Mouse (Mus musculus) liver, embryonic 12.5 days (tissue): Measurements from ENCODE around the gene Ccr10. TPM values are rescaled to one million over a fixed set of nuclear protein-coding genes. Genes with fewer than 3 reads are reported as not detected.

Experiments used
- ATAC-seq: fragments of 200-750 bp; cut with Nextera tagmentation; 2 replicates; pipeline ENCODE4 v1.8.0; 2017; ENCODE audit warnings: moderate number of reproducible peaks, mild to moderate bottlenecking, moderate library complexity
- H3K27ac ChIP-seq: fragments of 300-500 bp; sonication (generic); 2 replicates; pipeline ENCODE4 v1.5.1; 2016; ENCODE audit warnings: mild to moderate bottlenecking
- H3K27me3 ChIP-seq: fragments of 300-500 bp; sonication (generic); replicated peaks from 2 replicates; pipeline ENCODE4 v1.6.1; 2016; ENCODE audit warnings: mild to moderate bottlenecking, moderate library complexity
- H3K36me3 ChIP-seq: fragments of 300-500 bp; sonication (generic); 2 replicates; pipeline ENCODE4 v1.6.1; 2016; ENCODE audit warnings: mild to moderate bottlenecking, moderate library complexity
- H3K4me1 ChIP-seq: fragments of 300-500 bp; sonication (generic); 2 replicates; pipeline ENCODE4 v1.6.1; 2016
- H3K4me2 ChIP-seq: fragments of 300-500 bp; sonication (generic); 2 replicates; pipeline ENCODE4 v1.6.1; 2016; ENCODE audit warnings: mild to moderate bottlenecking, moderate library complexity
- H3K4me3 ChIP-seq: fragments of 300-500 bp; sonication (generic); 2 replicates; pipeline ENCODE4 v1.5.1; 2016; ENCODE audit warnings: mild to moderate bottlenecking, moderate library complexity
- H3K9ac ChIP-seq: fragments of 300-500 bp; sonication (generic); 2 replicates; pipeline ENCODE4 v1.6.1; 2016; ENCODE audit warnings: mild to moderate bottlenecking, moderate library complexity
- H3K9me3 ChIP-seq: fragments of 300-500 bp; sonication (generic); replicated peaks from 2 replicates; pipeline ENCODE4 v1.6.1; 2016; ENCODE audit warnings: mild to moderate bottlenecking, moderate library complexity
- WGBS: fragments of 180-500 bp; shearing (Covaris S2); methylation state at CpG from one replicate; pipeline ENCODE4 v1.1.7; 2016; ENCODE audit not compliant: insufficient replicate concordance; 5-methylcytosine and 5-hydroxymethylcytosine counted together
- polyA plus RNA-seq: library from polyadenylated mRNA; unstranded; fragments of >200 nt; fragmentation: Nextera tagmentation; extraction: Ambion mirVana; gene quantifications from 2 replicates; pipeline ENCODE4 v1.2.1, GENCODE M21; 2016

Gene Ccr10
- polyA plus RNA-seq, 1 experiment from 2014 or later: 0.07 TPM

DNA sequence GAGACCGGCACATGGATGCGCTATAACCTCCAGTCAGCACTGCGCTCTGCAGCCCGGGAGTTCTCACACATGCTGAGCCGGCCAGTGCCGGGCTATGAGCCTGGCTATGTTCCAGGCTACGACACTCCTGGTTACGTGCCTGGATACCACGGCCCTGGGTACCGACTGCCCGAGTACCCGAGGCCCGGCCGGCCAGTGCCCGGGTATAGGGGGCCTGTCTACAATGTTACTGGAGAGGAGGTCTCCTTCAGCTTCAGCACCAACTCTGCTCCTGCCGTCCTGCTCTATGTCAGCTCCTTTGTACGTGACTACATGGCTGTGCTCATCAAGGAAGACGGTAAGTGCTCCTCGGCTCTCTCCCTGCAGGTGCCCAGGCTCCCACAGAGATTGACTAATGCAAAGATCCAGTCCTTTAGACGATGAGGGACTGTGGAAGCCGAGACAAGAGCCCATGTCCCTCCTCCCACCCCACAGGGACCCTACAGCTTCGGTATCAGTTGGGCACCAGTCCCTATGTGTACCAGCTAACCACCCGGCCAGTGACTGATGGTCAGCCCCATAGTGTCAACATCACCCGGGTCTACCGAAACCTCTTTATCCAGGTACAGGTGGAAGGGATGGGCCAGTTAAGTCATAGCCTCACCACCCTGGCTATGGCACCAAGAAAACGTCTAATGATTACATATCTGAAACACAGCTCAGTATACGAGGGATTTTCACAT is 11.4 kb upstream of the Ccr10 start:
- WGBS: 90% methylated on average over 27 of the region's 27 CpGs

DNA sequence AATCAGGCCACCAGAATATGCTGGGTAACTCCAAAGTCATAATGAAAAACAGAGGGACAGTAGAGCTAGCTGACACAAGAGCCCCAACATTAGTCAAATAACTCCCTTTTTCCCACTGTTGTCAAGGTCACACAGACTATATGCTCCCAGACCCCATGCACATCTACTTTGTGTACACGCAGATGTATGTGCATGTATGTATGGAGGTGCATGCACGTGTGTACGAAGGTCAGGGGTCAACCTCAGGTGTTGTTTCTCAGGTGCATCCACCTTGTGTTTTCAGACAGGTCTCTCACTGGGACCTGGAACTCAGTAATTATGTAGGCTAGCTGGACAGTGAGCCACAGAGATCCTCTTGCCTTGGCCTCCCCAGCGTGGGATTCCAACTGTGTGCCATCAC is 10.2 kb upstream of the Ccr10 start:
- H3K36me3 ChIP-seq: no peaks in the 10 kb centered on the region
- H3K27me3 ChIP-seq: peaks cover 44% of the 10 kb centered on the region
- no peak overlapping the region for H3K9ac ChIP-seq
- WGBS: 76% methylated on average over 4 of the region's 4 CpGs
- H3K4me3 ChIP-seq: no peak overlapping the region
- no peak overlapping the region for H3K4me2 ChIP-seq
- ATAC-seq: no peak
- peaks cover 31% of the 10 kb centered on the region for H3K4me1 ChIP-seq
- no peak overlapping the region for H3K27ac ChIP-seq
- H3K9me3 ChIP-seq: no peaks in the 10 kb centered on the region

More for the DNA sequence above, 11.4 kb upstream of the Ccr10 start:
- H3K9ac ChIP-seq: no peak overlapping the region
- ATAC-seq: no peak
- H3K4me3 ChIP-seq: no peak overlapping the region
- H3K4me1 ChIP-seq: peaks cover 40% of the 10 kb centered on the region
- peaks cover 34% of the 10 kb centered on the region for H3K27me3 ChIP-seq
- no peaks in the 10 kb centered on the region; the same call in 1 of the 2 replicates for H3K36me3 ChIP-seq
- no peak overlapping the region for H3K27ac ChIP-seq
- H3K9me3 ChIP-seq: no peaks in the 10 kb centered on the region
- H3K4me2 ChIP-seq: no peak overlapping the region

DNA sequence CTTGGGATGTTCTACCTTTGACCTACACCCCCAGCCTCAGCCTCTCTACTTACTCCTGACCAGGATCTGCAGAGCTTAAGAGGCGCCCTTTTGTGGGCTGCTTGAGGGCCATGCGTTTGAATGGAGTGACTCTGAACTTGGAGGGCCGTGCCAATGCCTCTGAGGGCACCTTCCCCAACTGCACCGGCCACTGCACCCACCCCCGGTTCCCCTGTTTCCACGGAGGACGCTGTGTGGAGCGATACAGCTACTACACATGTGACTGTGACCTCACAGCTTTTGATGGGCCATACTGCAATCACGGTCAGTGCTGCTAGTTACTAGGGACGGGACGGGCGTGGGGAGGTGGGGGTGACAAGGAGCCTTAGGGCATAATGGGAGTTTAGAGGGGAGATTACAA is 9.7 kb upstream of the Ccr10 start:
- Histone ChIP-seq H3K4me1 (peaks cover 27% of the 10 kb centered on the region), H3K4me2 (no peak overlapping the region), H3K27me3 (peaks cover 49% of the 10 kb centered on the region), H3K4me3 (no peak overlapping the region), H3K36me3 (no peaks in the 10 kb centered on the region), H3K9ac (no peak overlapping the region), H3K27ac (no peak overlapping the region), H3K9me3 (no peaks in the 10 kb centered on the region)
- no peak for ATAC-seq
- 80% methylated on average over 12 of the region's 12 CpGs for WGBS

DNA sequence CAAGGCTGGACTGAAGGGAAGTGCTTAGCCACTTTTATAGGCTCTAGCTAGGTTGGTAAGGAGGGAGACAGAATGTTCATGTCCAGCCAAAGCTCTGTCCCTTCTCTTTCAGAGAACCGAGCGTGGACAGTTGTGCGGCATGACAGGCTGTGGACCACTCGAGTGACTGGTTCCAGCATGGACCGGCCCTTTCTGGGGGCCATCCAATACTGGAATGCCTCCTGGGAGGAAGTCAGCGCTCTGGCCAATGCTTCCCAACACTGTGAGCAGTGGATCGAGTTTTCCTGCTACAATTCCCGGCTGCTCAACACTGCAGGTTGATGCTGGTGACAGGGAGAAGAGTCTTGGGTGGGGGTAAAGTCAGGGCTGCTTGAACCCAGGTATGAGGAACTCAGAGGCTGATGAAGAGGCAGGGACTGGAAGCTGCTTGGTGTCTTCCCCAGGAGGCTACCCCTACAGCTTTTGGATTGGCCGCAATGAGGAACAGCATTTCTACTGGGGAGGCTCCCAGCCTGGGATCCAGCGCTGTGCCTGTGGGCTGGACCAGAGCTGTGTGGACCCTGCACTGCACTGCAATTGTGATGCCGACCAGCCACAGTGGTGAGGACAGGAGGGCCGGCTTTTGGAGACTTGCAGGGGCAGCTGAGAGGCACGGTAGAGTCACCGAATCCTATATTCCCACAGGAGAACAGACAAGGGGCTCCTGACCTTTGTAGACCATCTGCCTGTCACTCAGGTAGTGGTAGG is 7.7 kb upstream of the Ccr10 start:
- Histone ChIP-seq H3K27ac (no peak overlapping the region), H3K9ac (no peak overlapping the region), H3K27me3 (peaks cover 68% of the 10 kb centered on the region), H3K36me3 (no peaks in the 10 kb centered on the region), H3K9me3 (no peaks in the 10 kb centered on the region), H3K4me2 (no peak overlapping the region), H3K4me3 (no peak overlapping the region), H3K4me1 (peaks cover 7% of the 10 kb centered on the region; the same call in 1 of the 2 replicates)
- no peak for ATAC-seq
- 70% methylated on average over 14 of the region's 14 CpGs for WGBS

DNA sequence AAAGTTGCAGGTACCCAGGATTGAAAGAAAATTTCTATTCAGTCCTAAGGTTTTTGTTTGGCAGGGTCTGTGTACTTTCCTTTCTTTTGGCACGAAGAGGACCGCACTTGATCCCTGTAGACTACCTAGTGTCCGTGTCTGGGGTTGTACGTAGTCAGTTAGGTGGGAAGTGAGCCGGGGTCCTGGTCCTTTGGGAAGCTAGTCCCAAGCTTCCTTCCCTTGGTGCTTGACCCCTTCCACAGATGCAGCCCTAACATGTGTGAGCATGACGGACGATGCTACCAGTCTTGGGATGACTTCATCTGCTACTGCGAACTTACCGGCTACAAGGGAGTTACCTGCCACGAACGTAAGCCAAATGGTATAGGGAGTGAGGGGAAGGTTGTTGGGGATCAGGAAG is 6.7 kb upstream of the Ccr10 start:
- H3K27me3 ChIP-seq: peaks cover 78% of the 10 kb centered on the region
- ATAC-seq: no peak

DNA sequence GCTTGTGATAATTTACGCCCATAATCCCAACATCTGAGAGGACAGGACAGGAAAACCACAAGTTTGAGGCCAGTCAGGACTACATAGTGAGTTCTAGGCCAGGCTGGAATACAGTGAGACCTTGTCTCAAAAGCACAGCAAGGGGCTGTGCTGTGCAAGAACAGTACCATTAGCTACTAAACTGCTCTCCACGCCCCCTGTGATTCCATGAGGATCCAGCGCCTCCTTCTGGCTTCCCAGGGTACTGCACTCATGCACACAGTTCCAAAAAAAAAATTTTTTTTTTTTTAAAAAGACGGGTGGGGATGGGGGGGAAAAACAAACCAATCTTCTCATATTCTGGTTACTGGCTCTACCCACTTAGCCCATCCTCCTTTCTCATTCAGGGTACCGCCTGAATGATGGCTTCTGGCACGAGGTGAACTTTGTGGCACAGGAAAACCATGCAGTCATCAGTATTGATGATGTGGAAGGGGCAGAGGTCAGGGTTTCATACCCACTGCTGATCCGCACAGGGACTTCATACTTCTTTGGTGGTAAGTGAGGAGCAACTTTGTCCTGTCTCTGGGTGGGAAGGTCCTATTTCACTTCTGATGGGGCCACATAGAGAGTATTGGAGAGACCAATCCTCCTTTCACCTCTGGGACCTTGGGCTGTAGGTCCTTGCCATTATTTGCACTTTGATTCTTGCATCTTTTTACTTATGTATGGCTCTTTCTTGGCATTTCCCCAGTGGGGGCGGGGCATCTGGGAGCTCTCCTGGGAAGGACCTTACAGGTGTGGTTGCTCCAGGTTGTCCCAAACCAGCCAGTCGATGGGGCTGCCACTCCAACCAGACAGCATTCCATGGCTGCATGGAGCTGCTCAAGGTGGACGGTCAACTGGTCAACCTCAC is 5.8 kb upstream of the Ccr10 start:
- Histone ChIP-seq H3K4me2 (no peak overlapping the region), H3K36me3 (no peaks in the 10 kb centered on the region), H3K9ac (no peak overlapping the region), H3K27me3 (peaks cover 87% of the 10 kb centered on the region), H3K4me3 (no peak overlapping the region), H3K27ac (no peak overlapping the region), H3K4me1 (peaks cover 15% of the 10 kb centered on the region; the same call in 1 of the 2 replicates), H3K9me3 (no peaks in the 10 kb centered on the region)
- WGBS: 36% methylated on average over 10 of the region's 10 CpGs
- no peak for ATAC-seq

More for the DNA sequence above, 6.7 kb upstream of the Ccr10 start:
- no peak overlapping the region for H3K27ac ChIP-seq
- H3K4me3 ChIP-seq: no peak overlapping the region
- no peak overlapping the region for H3K4me2 ChIP-seq
- no peaks in the 10 kb centered on the region for H3K36me3 ChIP-seq
- H3K9ac ChIP-seq: no peak overlapping the region
- H3K9me3 ChIP-seq: no peaks in the 10 kb centered on the region
- 77% methylated on average over 11 of the region's 11 CpGs for WGBS
- peaks cover 7% of the 10 kb centered on the region; the same call in 1 of the 2 replicates for H3K4me1 ChIP-seq

DNA sequence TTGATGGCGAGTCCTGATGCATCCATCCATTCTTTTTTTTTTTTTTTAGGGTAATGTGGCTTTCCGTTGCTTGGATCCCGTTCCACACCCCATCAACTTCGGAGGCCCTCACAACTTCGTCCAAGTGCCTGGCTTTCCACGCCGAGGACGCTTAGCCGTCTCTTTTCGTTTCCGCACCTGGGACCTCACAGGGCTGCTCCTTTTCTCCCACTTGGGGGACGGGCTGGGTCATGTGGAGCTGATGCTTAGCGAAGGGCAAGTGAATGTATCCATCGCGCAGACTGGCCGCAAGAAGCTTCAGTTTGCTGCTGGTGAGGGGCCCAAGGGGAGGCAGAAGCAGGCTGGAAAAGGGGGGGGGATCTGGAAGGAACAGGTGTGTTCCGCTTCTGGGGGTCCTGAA is 5.0 kb upstream of the Ccr10 start:
- Histone ChIP-seq H3K9ac (no peak overlapping the region), H3K4me2 (no peak overlapping the region), H3K27me3 (peaks cover 95% of the 10 kb centered on the region), H3K9me3 (no peaks in the 10 kb centered on the region), H3K4me3 (no peak overlapping the region), H3K27ac (no peak overlapping the region), H3K4me1 (peaks cover 21% of the 10 kb centered on the region), H3K36me3 (no peaks in the 10 kb centered on the region)
- no peak for ATAC-seq
- WGBS: 66% methylated on average over 17 of the region's 17 CpGs

DNA sequence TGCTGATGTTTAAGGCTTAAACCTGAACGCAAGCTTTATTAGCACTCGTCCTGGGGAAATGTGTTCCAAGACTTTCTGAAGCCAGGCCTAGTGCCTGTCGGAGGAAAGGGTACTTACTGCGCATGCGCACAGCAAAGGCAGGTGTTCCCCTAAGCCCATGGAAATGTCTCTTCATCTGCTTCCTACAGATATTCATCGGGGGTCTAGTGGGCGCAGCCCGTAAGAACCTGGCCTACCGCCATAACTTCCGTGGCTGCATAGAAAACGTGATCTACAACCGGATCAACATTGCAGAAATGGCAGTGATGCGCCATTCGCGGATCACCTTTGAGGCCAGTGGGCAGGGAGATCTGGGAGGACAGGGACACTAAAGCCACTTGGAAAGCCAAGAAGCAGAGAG is 4.1 kb upstream of the Ccr10 start:
- no peak overlapping the region for H3K9ac ChIP-seq
- H3K9me3 ChIP-seq: no peaks in the 10 kb centered on the region
- no peak overlapping the region for H3K4me3 ChIP-seq
- peaks cover 30% of the 10 kb centered on the region for H3K4me1 ChIP-seq
- H3K4me2 ChIP-seq: no peak overlapping the region
- no peak for ATAC-seq
- 75% methylated on average over 15 of the region's 15 CpGs for WGBS
- H3K27me3 ChIP-seq: peaks cover 96% of the 10 kb centered on the region
- H3K27ac ChIP-seq: no peak overlapping the region
- no peaks in the 10 kb centered on the region for H3K36me3 ChIP-seq

DNA sequence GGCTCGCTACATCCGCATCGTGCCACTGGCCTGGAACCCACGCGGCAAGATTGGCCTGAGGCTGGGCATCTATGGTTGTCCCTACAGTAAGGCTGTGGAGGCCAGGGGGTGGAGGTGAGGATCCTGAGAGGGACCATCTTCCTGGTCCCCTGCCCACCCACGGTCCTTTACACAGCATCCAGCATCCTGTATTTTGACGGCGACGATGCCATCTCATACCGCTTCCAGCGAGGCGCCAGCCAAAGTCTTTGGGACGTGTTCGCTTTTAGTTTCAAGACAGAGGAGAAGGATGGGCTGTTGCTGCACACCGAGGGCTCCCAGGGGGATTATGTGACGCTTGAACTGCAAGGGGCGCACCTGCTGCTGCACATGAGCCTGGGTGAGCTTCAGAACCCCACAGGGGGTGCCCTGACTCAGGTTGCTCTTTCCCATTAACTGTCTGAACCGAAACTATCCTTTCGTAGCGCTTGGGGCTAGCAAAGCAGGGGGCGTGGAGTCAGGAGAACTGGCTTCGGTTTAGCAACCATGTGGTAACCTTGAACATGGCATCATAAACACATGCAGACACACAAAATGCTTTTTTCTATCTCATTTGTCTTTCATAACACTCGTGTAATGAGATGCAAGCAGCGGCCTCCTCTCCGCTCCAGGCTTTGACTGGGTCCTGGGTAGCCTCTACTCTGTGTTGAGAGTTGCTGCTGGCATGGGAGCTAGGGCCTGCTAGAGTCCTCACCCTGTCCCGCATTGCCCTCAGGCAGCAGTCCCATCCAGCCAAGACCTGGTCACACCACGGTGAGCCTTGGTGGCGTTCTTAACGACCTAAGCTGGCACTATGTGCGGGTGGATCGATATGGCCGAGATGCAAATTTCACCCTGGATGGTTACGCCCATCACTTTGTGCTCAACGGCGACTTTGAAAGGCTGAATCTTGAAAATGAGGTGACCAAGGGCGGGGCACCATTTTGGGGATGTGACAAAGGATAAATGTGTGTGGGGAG is 3.1 kb upstream of the Ccr10 start:
- H3K36me3 ChIP-seq: no peaks in the 10 kb centered on the region
- H3K27me3 ChIP-seq: peaks cover 96% of the 10 kb centered on the region
- no peak overlapping the region for H3K4me3 ChIP-seq

DNA sequence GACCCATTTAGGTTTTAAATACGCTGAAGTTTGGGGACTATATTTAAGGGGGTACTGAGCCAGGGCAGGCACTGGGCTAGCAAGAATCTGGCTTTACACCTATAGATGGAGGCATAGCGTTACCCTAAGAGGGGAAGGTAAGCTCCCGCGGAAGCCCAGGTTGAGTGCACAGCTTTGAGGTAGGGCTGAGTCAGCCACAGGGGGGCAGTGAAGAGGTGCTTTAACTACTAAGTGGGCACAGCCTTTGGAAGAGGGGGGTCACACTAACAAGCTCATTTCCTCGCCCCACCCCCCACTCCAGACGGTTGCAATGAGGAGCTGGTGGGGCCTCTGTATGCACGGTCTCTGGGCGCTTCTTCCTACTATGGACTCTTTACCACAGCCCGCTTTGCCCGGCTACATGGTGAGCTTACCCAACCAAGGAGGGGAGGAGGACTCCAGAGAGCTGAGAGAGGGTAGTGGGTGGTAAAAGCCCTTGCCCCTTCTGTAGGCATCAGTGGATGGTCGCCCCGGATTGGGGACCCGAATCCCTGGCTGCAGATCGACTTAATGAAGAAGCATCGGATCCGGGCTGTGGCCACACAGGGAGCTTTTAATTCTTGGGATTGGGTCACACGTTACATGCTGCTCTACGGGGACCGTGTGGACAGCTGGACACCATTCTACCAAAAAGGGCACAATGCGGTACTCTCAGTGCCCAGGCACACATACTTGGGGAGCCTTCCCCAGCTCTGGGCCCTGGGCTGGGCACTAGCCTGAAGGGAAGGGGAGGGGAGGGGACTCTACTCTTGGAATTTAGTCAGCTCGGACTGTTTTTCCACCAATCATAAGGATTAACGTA is 1.9 kb upstream of the Ccr10 start:
- Histone ChIP-seq H3K9me3 (no peaks in the 10 kb centered on the region), H3K9ac (no peak overlapping the region), H3K27me3 (peaks cover 96% of the 10 kb centered on the region), H3K36me3 (no peaks in the 10 kb centered on the region), H3K4me1 (peaks cover 49% of the 10 kb centered on the region), H3K27ac (no peak overlapping the region), H3K4me3 (no peak overlapping the region), H3K4me2 (no peak overlapping the region)
- 0 out of 2 replicates have a peak, but pooled peaks have one; percentile 23 for ATAC-seq
- WGBS: 35% methylated on average over 22 of the region's 22 CpGs

More for the DNA sequence above, 3.1 kb upstream of the Ccr10 start:
- no peaks in the 10 kb centered on the region for H3K9me3 ChIP-seq
- H3K27ac ChIP-seq: no peak overlapping the region
- WGBS: 55% methylated on average over 36 of the region's 36 CpGs
- peaks cover 39% of the 10 kb centered on the region for H3K4me1 ChIP-seq
- no peak for ATAC-seq
- no peak overlapping the region for H3K9ac ChIP-seq
- H3K4me2 ChIP-seq: no peak overlapping the region
